ENCODE assay signal across 8 mouse cellular contexts in genomic region chr14:20393205-20393913, GRCm38 (mm10). TPM values are rescaled to one million over a fixed set of nuclear protein-coding genes. Genes with fewer than 3 reads are reported as not detected.
DNase-seq lines count a peak whose midpoint lies in the region; ATAC-seq and TF ChIP-seq lines count a peak whose summit lies in the region.

Mrps16 (minus strand) TSS chr14:20393634.

- no peaks in the 10 kb centered on the region for H3K27me3 ChIP-seq in hindbrain, postnatal 0 days (ENCODE audit: insufficient read depth, low read length)

- H3K4me2 ChIP-seq in hindbrain, postnatal 0 days (ENCODE audit: low read depth, low read length), result peak within 1 kb of the TSS; percentile 56

- WGBS in hindbrain, postnatal 0 days, result under 1% methylated on average over 68 of the region's 68 CpGs

- ATAC-seq in common myeloid progenitor, adult 5-6 weeks (replicated peaks; ENCODE audit: low read depth, poor library complexity, severe bottlenecking), result peak; percentile 92
- ATAC-seq in hindbrain, postnatal 0 days, result peak; percentile 95
- peak; percentile 94 for ATAC-seq in megakaryocyte, adult 5-6 weeks (ENCODE audit: poor library complexity, severe bottlenecking)

- peaks cover 5% of the 10 kb centered on the region; the same call in 1 of the 2 replicates for H3K36me3 ChIP-seq in hindbrain, postnatal 0 days (ENCODE audit: insufficient read depth, low read length)

- H3K4me3 ChIP-seq in gastrocnemius, adult 2 months, result peak within 1 kb of the TSS; percentile 84
- H3K4me3 ChIP-seq in hindbrain, postnatal 0 days (ENCODE audit: low read length), result peak within 1 kb of the TSS; percentile 81
- H3K4me3 ChIP-seq in left cerebral cortex, adult 2 months, result peak within 1 kb of the TSS; percentile 99

- intact Hi-C loops in gastrocnemius, adult 2 months (cut with DNase I), result loop anchor here (5.0 kb wide), 3 partner anchors 89 to 264 kb away; partner anchors contain the start of genes Anxa7, Myoz1 and Ppp3cb
- intact Hi-C loops in left cerebral cortex, adult 2 months (cut with DNase I), result loop anchor here (1.0 to 5.0 kb wide), 2 partner anchors 45 to 571 kb away; partner anchors contain the start of genes Ecd, Fam149b and Rtraf

- H3K9me3 ChIP-seq in hindbrain, postnatal 0 days (ENCODE audit: low read length), result no peaks in the 10 kb centered on the region

- no peaks in the 10 kb centered on the region for H3K4me1 ChIP-seq in hindbrain, postnatal 0 days (ENCODE audit: insufficient read depth, low read length)

- DNase-seq in ZHBTc4 (ENCODE audit: low read depth, low spot score), result peak; percentile 99
- DNase-seq in gastrocnemius, adult 2 months, result peak; percentile 98
- DNase-seq in hindbrain, postnatal 0 days (ENCODE audit: low spot score), result peak; percentile 98
- DNase-seq in left cerebral cortex, adult 2 months (ENCODE audit: extremely low spot score in 1 of 2, low spot score in 2 of 2), result peak; percentile 89 to 95
- peak; percentile 92 to 93 for DNase-seq in right cerebral cortex, adult 2 months (ENCODE audit: low spot score in 2 of 2)
- DNase-seq in urinary bladder, postnatal 14 days (ENCODE audit: low spot score), result peak; percentile 95

- H3K9ac ChIP-seq in hindbrain, postnatal 0 days (replicated peaks; ENCODE audit: low read length), result peak within 1 kb of the TSS; percentile 85

- no peak for TF ChIP-seq CTCF in gastrocnemius, adult 2 months (IDR thresholded peaks at IDR 0.05)
- TF ChIP-seq CTCF in hindbrain, postnatal 0 days (IDR thresholded peaks at IDR 0.05; ENCODE audit: low read depth), result peak; percentile 72
- peak; percentile 100 for TF ChIP-seq CTCF in left cerebral cortex, adult 2 months (IDR thresholded peaks at IDR 0.05)

- H3K27ac ChIP-seq in gastrocnemius, adult 2 months, result peak within 1 kb of the TSS; percentile 98
- peak within 1 kb of the TSS; percentile 86 for H3K27ac ChIP-seq in hindbrain, postnatal 0 days
- peak within 1 kb of the TSS; percentile 97 for H3K27ac ChIP-seq in left cerebral cortex, adult 2 months

RNA-seq across cellular contexts. Expression of gene Mrps16, which starts in this region (rescaled TPM):
- 38.8 and 43.9 TPM in 2 replicates for total RNA-seq in common myeloid progenitor, adult 5-6 weeks (2017)
- total RNA-seq in gastrocnemius, adult 2 months (2021), result 10 to 100 TPM; 43.1 to 57.5 TPM
- total RNA-seq in hindbrain, postnatal 0 days (2014; rRNA removed), result 34.7 and 35.4 TPM in 2 replicates
- polyA plus RNA-seq in hindbrain, postnatal 0 days (2015; fragmentation: Nextera tagmentation; extraction: Ambion mirVana), result 68.1 and 72.3 TPM in 2 replicates
- total RNA-seq in left cerebral cortex, adult 2 months (2021), result 10 to 100 TPM; 30.8 to 33.5 TPM
- 60.7 and 78.0 TPM in 2 replicates for total RNA-seq in megakaryocyte, adult 5-6 weeks (2015)
- total RNA-seq in megakaryocyte, adult 5-6 weeks (2017), result 22.2 and 43.8 TPM in 2 replicates

Comparison
In these comparisons a context has a peak if more than half of its experiments do, and no peak if none do; other contexts are left out.
1. Peak in every context shown above with its lines: DNase-seq, ATAC-seq, H3K4me3 ChIP-seq and H3K27ac ChIP-seq.